Mouse (Mus musculus) intestine, postnatal 0 days (tissue): ENCODE results near the gene Plekhj1. TPM values are rescaled to one million over a fixed set of nuclear protein-coding genes. Genes with fewer than 3 reads are reported as not detected.

ENCODE experiments used
- ATAC-seq: fragments of 200-750 bp; cut with Nextera tagmentation; 2 replicates; pipeline ENCODE4 v1.8.0; 2017; ENCODE audit warnings: mild to moderate bottlenecking, moderate TSS enrichment, moderate library complexity
- H3K27ac ChIP-seq: fragments of 300-500 bp; sonication (generic); 2 replicates; pipeline ENCODE4 v1.5.1; 2014; ENCODE audit warnings: mild to moderate bottlenecking, low read depth, low read length, moderate library complexity
- H3K27me3 ChIP-seq: fragments of 300-500 bp; sonication (generic); replicated peaks from 2 replicates; pipeline ENCODE4 v1.6.1; 2014; ENCODE audit warnings: low read length, mixed read lengths; ENCODE audit not compliant: control insufficient read depth, insufficient read depth
- H3K36me3 ChIP-seq: fragments of 300-500 bp; sonication (generic); 2 replicates; pipeline ENCODE4 v1.6.1; 2014; ENCODE audit warnings: mild to moderate bottlenecking, moderate library complexity; ENCODE audit not compliant: control insufficient read depth, insufficient read depth
- H3K4me1 ChIP-seq: fragments of 300-500 bp; sonication (generic); replicated peaks from 2 replicates; pipeline ENCODE4 v1.6.1; 2014; ENCODE audit warnings: antibody characterized with exemption, low read length, mixed read lengths; ENCODE audit not compliant: control insufficient read depth, insufficient read depth
- H3K4me2 ChIP-seq: fragments of 300-500 bp; sonication (generic); replicated peaks from 2 replicates; pipeline ENCODE4 v1.6.1; 2014; ENCODE audit warnings: low read depth, mild to moderate bottlenecking, moderate library complexity
- H3K4me3 ChIP-seq: fragments of 300-500 bp; sonication (generic); 2 replicates; pipeline ENCODE4 v1.5.1; 2014; ENCODE audit warnings: low read depth, low read length
- H3K9ac ChIP-seq: fragments of 300-500 bp; sonication (generic); 2 replicates; pipeline ENCODE4 v1.6.1; 2014; ENCODE audit warnings: mild to moderate bottlenecking, low read depth, low read length
- H3K9me3 ChIP-seq: fragments of 300-500 bp; sonication (generic); 2 replicates; pipeline ENCODE4 v1.6.1; 2016; ENCODE audit warnings: mixed run types; ENCODE audit not compliant: control insufficient read depth
- CTCF ChIP-seq: sonication (generic); IDR thresholded peaks from 2 replicates; pipeline ENCODE4 v1.5.1; 2016; ENCODE audit warnings: low read depth, mild to moderate bottlenecking, control low read depth, antibody characterized with exemption, moderate library complexity
- WGBS: fragments of 180-500 bp; shearing (Covaris S2); extraction: QIAGEN DNeasy Blood & Tissue Kit; methylation state at CpG from one replicate; pipeline ENCODE4 v1.1.7; 2014; 5-methylcytosine and 5-hydroxymethylcytosine counted together
- polyA plus RNA-seq: library from polyadenylated mRNA; unstranded; fragments of >200 nt; fragmentation: Nextera tagmentation; extraction: Ambion mirVana; gene quantifications from 2 replicates; pipeline ENCODE4 v1.2.1, GENCODE M21; 2015

Plekhj1 gene
- polyA plus RNA-seq, 1 experiment from 2014 or later = 60.9 TPM

DNA sequence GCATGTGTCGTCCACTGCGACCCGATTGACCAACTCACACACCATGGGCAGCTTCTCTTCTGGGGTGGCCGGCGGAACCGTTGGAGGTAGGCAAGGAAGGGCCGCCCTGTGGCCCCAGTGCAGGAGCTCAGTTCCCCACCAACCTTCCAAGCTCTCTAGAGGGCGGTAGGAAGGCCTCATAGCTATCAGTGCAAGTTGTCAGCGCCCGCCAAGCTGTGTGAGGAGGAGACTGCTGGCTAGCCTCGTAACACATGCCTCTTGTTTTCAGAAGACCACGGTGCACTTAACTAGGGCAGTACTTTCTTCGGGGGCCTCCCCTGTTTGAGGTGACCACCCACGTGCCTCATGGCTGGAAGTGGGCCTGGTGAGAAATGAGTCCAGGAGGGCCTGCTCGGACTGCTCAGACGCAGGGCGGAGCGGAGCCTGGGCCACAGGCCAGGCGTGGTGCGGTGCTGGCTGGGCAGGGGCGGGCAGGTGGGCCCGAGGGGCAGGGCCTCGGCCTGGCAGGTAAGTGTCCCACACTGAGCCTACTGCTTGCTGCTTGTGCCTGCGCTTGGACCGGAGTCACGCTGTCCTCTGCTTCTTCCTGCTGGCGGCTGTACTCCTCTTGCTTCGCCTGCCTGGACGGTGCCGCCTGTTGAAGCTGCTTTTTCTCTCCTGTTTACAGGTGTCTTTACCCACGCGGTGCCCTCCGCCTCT, 6.8 kb downstream of the Plekhj1 start:
- 74% methylated on average over 33 of the region's 33 CpGs for WGBS
- H3K27me3 ChIP-seq = no peaks in the 10 kb centered on the region
- peaks cover 86% of the 10 kb centered on the region for H3K36me3 ChIP-seq
- TF ChIP-seq CTCF = no peak
- no peak overlapping the region for H3K4me2 ChIP-seq
- H3K9me3 ChIP-seq = no peaks in the 10 kb centered on the region
- no peak overlapping the region for H3K27ac ChIP-seq
- H3K4me3 ChIP-seq = no peak overlapping the region
- ATAC-seq = no peak
- no peaks in the 10 kb centered on the region for H3K4me1 ChIP-seq
- H3K9ac ChIP-seq = no peak overlapping the region

GRCm38 (mm10) chr10:80790761-80791404, 7.5 kb downstream of the Plekhj1 start:
- Histone ChIP-seq H3K4me2 (no peak overlapping the region), H3K27me3 (no peaks in the 10 kb centered on the region), H3K36me3 (peaks cover 93% of the 10 kb centered on the region), H3K9ac (no peak overlapping the region), H3K4me3 (no peak overlapping the region), H3K27ac (no peak overlapping the region), H3K4me1 (no peaks in the 10 kb centered on the region), H3K9me3 (no peaks in the 10 kb centered on the region)
- no peak for TF ChIP-seq CTCF
- WGBS = 81% methylated on average over 19 of the region's 19 CpGs
- no peak for ATAC-seq

GRCm38 (mm10) chr10:80787517-80787916, 10.9 kb downstream of the Plekhj1 start:
- no peak for ATAC-seq
- 72% methylated on average over 2 of the region's 2 CpGs for WGBS
- H3K36me3 ChIP-seq = peaks cover 98% of the 10 kb centered on the region
- no peaks in the 10 kb centered on the region for H3K4me1 ChIP-seq
- no peak for TF ChIP-seq CTCF
- H3K4me2 ChIP-seq = no peak overlapping the region
- no peak overlapping the region for H3K4me3 ChIP-seq
- H3K9ac ChIP-seq = no peak overlapping the region
- H3K27me3 ChIP-seq = no peaks in the 10 kb centered on the region
- no peak overlapping the region for H3K27ac ChIP-seq
- H3K9me3 ChIP-seq = no peaks in the 10 kb centered on the region

DNA sequence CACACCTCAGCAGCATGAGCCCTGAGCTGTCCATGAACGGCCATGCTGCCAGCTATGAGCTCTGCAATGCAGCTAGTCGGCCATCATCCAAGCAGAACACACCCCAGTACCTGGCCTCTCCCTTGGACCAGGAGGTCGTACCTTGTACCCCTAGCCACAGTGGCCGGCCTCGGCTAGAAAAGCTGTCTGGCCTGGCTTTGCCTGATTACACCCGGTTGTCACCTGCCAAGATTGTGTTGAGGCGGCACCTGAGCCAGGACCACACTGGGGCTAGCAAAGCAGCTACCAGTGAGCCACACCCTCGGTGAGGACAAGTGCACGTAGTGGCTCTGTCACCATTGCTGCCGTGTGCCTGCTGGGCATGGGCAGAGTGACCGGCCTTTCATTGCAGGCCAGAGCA, 12.5 kb downstream of the Plekhj1 start:
- H3K36me3 ChIP-seq = peaks cover 97% of the 10 kb centered on the region
- no peaks in the 10 kb centered on the region for H3K9me3 ChIP-seq
- no peaks in the 10 kb centered on the region for H3K27me3 ChIP-seq
- no peak for TF ChIP-seq CTCF
- no peak for ATAC-seq
- WGBS = 92% methylated on average over 11 of the region's 11 CpGs
- H3K4me2 ChIP-seq = no peak overlapping the region
- H3K4me3 ChIP-seq = no peak overlapping the region
- no peak overlapping the region for H3K9ac ChIP-seq
- H3K27ac ChIP-seq = no peak overlapping the region
- H3K4me1 ChIP-seq = no peaks in the 10 kb centered on the region

GRCm38 (mm10) chr10:80784871-80785270, 13.6 kb downstream of the Plekhj1 start:
- Histone ChIP-seq H3K9ac (no peak overlapping the region), H3K27me3 (no peaks in the 10 kb centered on the region), H3K4me1 (no peaks in the 10 kb centered on the region), H3K9me3 (no peaks in the 10 kb centered on the region), H3K36me3 (peaks cover 97% of the 10 kb centered on the region), H3K4me2 (no peak overlapping the region), H3K27ac (no peak overlapping the region), H3K4me3 (no peak overlapping the region)
- WGBS = 86% methylated on average over 12 of the region's 12 CpGs
- no peak for ATAC-seq
- no peak for TF ChIP-seq CTCF

- Histone ChIP-seq H3K4me3 (no peak overlapping the region), H3K4me2 (no peak overlapping the region), H3K9me3 (no peaks in the 10 kb centered on the region), H3K27me3 (no peaks in the 10 kb centered on the region), H3K4me1 (no peaks in the 10 kb centered on the region), H3K27ac (no peak overlapping the region), H3K9ac (no peak overlapping the region), H3K36me3 (peaks cover 99% of the 10 kb centered on the region)
- 96% methylated on average over 2 of the region's 2 CpGs for WGBS
- no peak for ATAC-seq
- no peak for TF ChIP-seq CTCF
Observed at GRCm38 (mm10) chr10:80784302-80784701, 14.1 kb downstream of the Plekhj1 start.
